Mouse (Mus musculus) spleen, adult 2 months (tissue): ENCODE measurements around the gene Col6a1.

ENCODE experiments used
- CTCF ChIP-seq: fragments of 200-500 bp; IDR thresholded peaks from 2 replicates; pipeline ENCODE4 v1.5.1; 2011; ENCODE audit warnings: mild to moderate bottlenecking, inconsistent platforms; ENCODE audit not compliant: insufficient read depth, insufficient read length, insufficient replicate concordance; ENCODE audit errors: extremely low read depth
- POLR2A ChIP-seq: fragments of 200-500 bp; IDR thresholded peaks from 2 replicates; pipeline ENCODE4 v1.6.1; 2011; ENCODE audit warnings: low read depth, low read length, inconsistent platforms

GRCm38 (mm10) chr10:76732391-76732790, 6.4 kb upstream of the Col6a1 start:
- no peak for TF ChIP-seq CTCF
- no peak for TF ChIP-seq POLR2A
